Mouse (Mus musculus) kidney, postnatal 10 days (tissue): ENCODE measurements around the gene Syne1.

Source experiments
- DNase-seq: peaks from one replicate; pipeline ENCODE4 v3.0.0; 2021; ENCODE audit warnings: mixed read lengths

Syne1 gene

GRCm38 (mm10) chr10:5045671-5046070, 505.6 kb downstream of the Syne1 start:
- no peak for DNase-seq

GRCm38 (mm10) chr10:5045213-5045612, 506.1 kb downstream of the Syne1 start:
- DNase-seq: no peak

- no peak for DNase-seq
These were observed 506.8 kb downstream of the Syne1 start for GRCm38 (mm10) chr10:5044481-5044880.

- no peak for DNase-seq
These were observed 510.0 kb downstream of the Syne1 start for GRCm38 (mm10) chr10:5041254-5041653.

GRCm38 (mm10) chr10:5032192-5033048, 518.9 kb downstream of the Syne1 start:
- no peak for DNase-seq

GRCm38 (mm10) chr10:5029883-5030282, 521.4 kb downstream of the Syne1 start:
- no peak for DNase-seq

GRCm38 (mm10) chr10:5029161-5029560, 522.1 kb downstream of the Syne1 start:
- no peak for DNase-seq

GRCm38 (mm10) chr10:5028301-5028700, 523.0 kb downstream of the Syne1 start:
- no peak for DNase-seq

- DNase-seq: no peak
These were observed 524.1 kb downstream of the Syne1 start for GRCm38 (mm10) chr10:5027208-5027607.

GRCm38 (mm10) chr10:5025906-5026305, 525.4 kb downstream of the Syne1 start:
- no peak for DNase-seq

GRCm38 (mm10) chr10:5017148-5017547, 534.1 kb downstream of the Syne1 start:
- DNase-seq: no peak

- DNase-seq: no peak
These were observed 536.3 kb downstream of the Syne1 start for GRCm38 (mm10) chr10:5014976-5015375.

GRCm38 (mm10) chr10:5012004-5012403, 539.3 kb downstream of the Syne1 start:
- DNase-seq: no peak

GRCm38 (mm10) chr10:5008795-5009366, 542.4 kb downstream of the Syne1 start:
- DNase-seq: no peak

GRCm38 (mm10) chr10:4996592-4996991, 554.7 kb downstream of the Syne1 start:
- DNase-seq: no peak

- DNase-seq: no peak
These were observed 557.5 kb downstream of the Syne1 start for GRCm38 (mm10) chr10:4993802-4994201.

- no peak for DNase-seq
These were observed 567.4 kb downstream of the Syne1 start for GRCm38 (mm10) chr10:4983919-4984318.

- DNase-seq: no peak
These were observed 573.9 kb downstream of the Syne1 start for GRCm38 (mm10) chr10:4977374-4977773.

- DNase-seq: no peak
These were observed 574.7 kb downstream of the Syne1 start for GRCm38 (mm10) chr10:4976557-4976956.

GRCm38 (mm10) chr10:4974246-4974645, 577.0 kb downstream of the Syne1 start:
- no peak for DNase-seq

GRCm38 (mm10) chr10:4972026-4972425, 579.3 kb downstream of the Syne1 start:
- DNase-seq: no peak

- no peak for DNase-seq
These were observed 579.7 kb downstream of the Syne1 start for GRCm38 (mm10) chr10:4971586-4971985.

GRCm38 (mm10) chr10:4971156-4971555, 580.1 kb downstream of the Syne1 start:
- no peak for DNase-seq
